Mouse (Mus musculus) left cerebral cortex, adult 2 months (tissue): Measurements from ENCODE around the gene C1ra. TPM values are rescaled to one million over a fixed set of nuclear protein-coding genes. Genes with fewer than 3 reads are reported as not detected.
A peak's percentile ranks its signal among the peaks of the same experiment; 100 is the strongest.
"Not testable (repeated sequence)": the region's sequence is repeated elsewhere in the genome, so short reads cannot be mapped to it uniquely, and the experiment has no call there.

Experiments used
- DNase-seq, 2 experiments: peaks; one replicate each; pipeline ENCODE4 v3.0.0; 2021 to 2022; ENCODE audit warnings: low spot score in 2 of 2, mixed read lengths in 1 of 2; ENCODE audit errors: extremely low spot score in 1 of 2
- H3K27ac ChIP-seq: fragments of 200-600 bp; 2 replicates; pipeline ENCODE4 v1.8.1; 2022
- H3K4me3 ChIP-seq: fragments of 200-600 bp; 2 replicates; pipeline ENCODE4 v1.8.1; 2022
- CTCF ChIP-seq: fragments of 200-600 bp; IDR thresholded peaks from 2 replicates; pipeline ENCODE4 v1.8.1; 2022; ENCODE audit warnings: antibody characterized with exemption, mild to moderate bottlenecking, moderate library complexity
- intact Hi-C: fragments of 180-260 bp; cut with DNase I; formaldehyde crosslinking; loops from one replicate; pipeline ENCODE4 v1.15.1; 2025
- total RNA-seq, 2 experiments: library from RNA; stranded (reverse); gene quantifications; 2 replicates each; pipeline ENCODE4 v1.2.3; 2021

Gene C1ra
- total RNA-seq, 2 experiments from 2014 or later, result 1.5 to 1.8 TPM

DNA sequence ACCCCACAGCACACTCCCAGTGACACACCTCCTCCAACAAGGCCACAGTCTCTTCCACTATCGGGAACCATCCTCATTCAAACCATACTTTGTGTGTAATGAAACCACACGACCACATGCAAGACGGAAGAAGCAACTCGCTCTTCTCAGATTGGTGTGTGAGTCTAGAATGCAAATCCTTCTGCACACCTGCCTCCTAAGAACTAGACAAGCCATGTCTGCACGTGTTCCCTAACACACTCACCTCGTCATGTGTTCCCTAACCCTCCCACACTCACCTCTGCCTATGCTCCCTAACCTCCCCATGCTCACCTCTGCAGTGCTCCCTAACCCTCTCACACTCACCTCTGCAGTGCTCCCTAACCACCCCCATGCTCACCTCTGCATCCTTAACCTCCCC, 20.8 kb upstream of the C1ra start:
- Histone ChIP-seq H3K27ac (no peak overlapping the region), H3K4me3 (no peak overlapping the region)
- no peak for TF ChIP-seq CTCF
- intact Hi-C loops, result loop anchor here (5.0 kb wide), 1 partner anchor 151 kb away; no protein-coding TSS in a partner anchor
- DNase-seq, result no peak

GRCm38 (mm10) chr6:124492842-124493561, 19.2 kb upstream of the C1ra start, which contains the start of gene C1rl:
Gene C1rl, plus strand, starts transcription at chr6:124493113.
- intact Hi-C loops, result loop anchor here (1.0 to 5.0 kb wide), 2 partner anchors 49 to 149 kb away; partner anchors contain the start of gene C1s1
- no peak within 1 kb of the TSS for H3K27ac ChIP-seq
- DNase-seq, result peak; percentile 58 to 70
- TF ChIP-seq CTCF, result peak; percentile 85
- H3K4me3 ChIP-seq, result no peak within 1 kb of the TSS

- H3K4me3 ChIP-seq, result no peak overlapping the region
- no peak for TF ChIP-seq CTCF
- DNase-seq, result no peak
- intact Hi-C loops, result loop anchor here (1.0 to 5.0 kb wide), 2 partner anchors 48 to 148 kb away; partner anchors contain the start of gene C1s1
- no peak overlapping the region for H3K27ac ChIP-seq
Observed at GRCm38 (mm10) chr6:124493886-124494285, 18.3 kb upstream of the C1ra start.

DNA sequence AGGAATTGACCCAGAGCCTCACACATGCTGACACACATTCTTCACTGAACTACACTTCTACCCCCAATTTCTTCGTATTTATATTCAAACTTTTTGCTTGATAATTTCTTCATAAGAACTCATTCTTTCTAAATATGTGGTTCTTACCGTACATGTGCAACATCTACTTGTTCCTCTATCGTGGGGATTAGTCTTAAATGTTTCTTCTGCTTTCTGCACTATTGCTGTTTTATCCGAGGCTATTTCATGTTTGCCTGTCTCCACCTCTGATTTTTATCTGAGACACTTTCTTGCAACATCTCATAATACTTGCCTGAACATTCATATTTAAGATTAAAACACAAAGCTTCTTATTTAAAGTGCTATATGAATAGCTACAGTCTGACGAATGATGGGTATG, 16.2 kb upstream of the C1ra start:
- TF ChIP-seq CTCF, result no peak
- intact Hi-C loops, result no loop called here
- no peak for DNase-seq

GRCm38 (mm10) chr6:124499914-124500566, 12.2 kb upstream of the C1ra start:
- no peak for TF ChIP-seq CTCF

More for the DNA sequence above, 16.2 kb upstream of the C1ra start:
- Histone ChIP-seq H3K27ac (no peak overlapping the region), H3K4me3 (no peak overlapping the region)

GRCm38 (mm10) chr6:124501473-124501872, 10.7 kb upstream of the C1ra start:
- Histone ChIP-seq H3K27ac (no peak overlapping the region), H3K4me3 (no peak overlapping the region)
- intact Hi-C loops, result no loop called here
- no peak for DNase-seq
- no peak for TF ChIP-seq CTCF

More at GRCm38 (mm10) chr6:124499914-124500566, 12.2 kb upstream of the C1ra start:
- Histone ChIP-seq H3K27ac (no peak overlapping the region), H3K4me3 (no peak overlapping the region)
- intact Hi-C loops, result no loop called here
- DNase-seq, result no peak

DNA sequence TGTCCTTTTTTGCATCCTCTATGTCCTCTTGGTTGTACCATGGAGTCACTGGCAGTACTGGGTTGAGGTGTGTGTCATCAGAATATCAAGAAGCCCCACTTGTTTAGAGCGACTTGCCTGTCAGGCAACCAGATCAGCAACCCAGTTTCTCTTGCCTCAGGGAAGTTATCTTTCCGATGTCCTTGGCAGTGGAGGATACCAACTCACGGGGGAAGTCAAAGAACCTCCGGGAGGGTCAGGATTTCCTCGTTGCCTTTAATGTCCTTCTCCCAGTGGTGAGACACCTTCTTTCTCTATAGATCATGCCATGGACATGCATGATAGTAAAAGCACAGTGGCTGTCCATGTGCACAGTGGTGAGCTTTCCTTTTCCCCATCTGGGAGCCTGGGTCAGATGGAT, 10.2 kb upstream of the C1ra start:
- H3K27ac ChIP-seq, result no peak overlapping the region
- no peak for TF ChIP-seq CTCF
- DNase-seq, result no peak
- H3K4me3 ChIP-seq, result no peak overlapping the region
- intact Hi-C loops, result no loop called here

GRCm38 (mm10) chr6:124505028-124505427, 7.2 kb upstream of the C1ra start:
- DNase-seq, result no peak
- intact Hi-C loops, result no loop called here
- H3K27ac ChIP-seq, result no peak overlapping the region
- no peak for TF ChIP-seq CTCF
- H3K4me3 ChIP-seq, result no peak overlapping the region

DNA sequence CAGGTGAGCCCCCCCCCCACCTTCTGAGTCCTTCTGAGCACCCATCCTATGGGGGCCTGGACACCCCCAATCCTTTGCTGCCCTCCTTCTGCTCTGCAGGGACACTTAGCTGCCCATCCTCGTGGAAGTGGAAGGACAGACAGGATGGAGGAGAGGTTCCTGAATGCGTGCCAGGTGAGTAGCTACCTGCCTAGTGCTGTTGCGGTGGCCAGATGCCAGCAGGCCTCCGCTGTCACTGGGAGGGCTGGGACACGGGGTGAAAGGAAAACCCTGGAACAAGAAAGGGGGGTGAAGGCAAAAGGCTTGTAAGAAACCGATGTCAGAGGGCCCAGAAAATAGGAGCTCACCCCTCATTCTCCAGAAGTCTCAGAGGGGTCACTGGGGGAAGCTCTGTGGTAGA, 5.2 kb upstream of the C1ra start:
- Histone ChIP-seq H3K4me3 (no peak overlapping the region), H3K27ac (no peak overlapping the region)
- intact Hi-C loops, result no loop called here
- no peak for DNase-seq
- no peak for TF ChIP-seq CTCF

- no peak for TF ChIP-seq CTCF
- peak in 1 of 2 experiments; percentile 18 for DNase-seq
- intact Hi-C loops, result no loop called here
- Histone ChIP-seq H3K4me3 (no peak overlapping the region), H3K27ac (no peak overlapping the region)
Observed at GRCm38 (mm10) chr6:124508292-124508691, 3.9 kb upstream of the C1ra start.

GRCm38 (mm10) chr6:124509192-124509591, 3.0 kb upstream of the C1ra start:
- intact Hi-C loops, DNase-seq, H3K27ac ChIP-seq, H3K4me3 ChIP-seq: not testable (repeated sequence)

GRCm38 (mm10) chr6:124511936-124512335, 269 bp upstream of the C1ra start:
- no peak for TF ChIP-seq CTCF
- Histone ChIP-seq H3K27ac (no peak overlapping the region), H3K4me3 (no peak overlapping the region)
- intact Hi-C loops, result loop anchor here (2.0 kb wide), 1 partner anchor 31 kb away; the partner anchor contains the start of gene C1s1
- no peak for DNase-seq

GRCm38 (mm10) chr6:124517733-124518132, 5.5 kb downstream of the C1ra start:
- H3K4me3 ChIP-seq, H3K27ac ChIP-seq, DNase-seq, intact Hi-C loops: not testable (repeated sequence)

GRCm38 (mm10) chr6:124522082-124522481, 9.9 kb downstream of the C1ra start:
- H3K27ac ChIP-seq, H3K4me3 ChIP-seq, intact Hi-C loops: not testable (repeated sequence)
- peak; percentile 25 to 73 for DNase-seq
